Mouse (Mus musculus): ENCODE measurements around the gene Rnf217. TPM values are rescaled to one million over a fixed set of nuclear protein-coding genes. Genes with fewer than 3 reads are reported as not detected.
A peak's percentile ranks its signal among the peaks of the same experiment; 100 is the strongest.

Gene Rnf217
- total RNA-seq, 4 experiments from 2014 or later: 6.9 to 7.3 (median 7.1) TPM

DNA sequence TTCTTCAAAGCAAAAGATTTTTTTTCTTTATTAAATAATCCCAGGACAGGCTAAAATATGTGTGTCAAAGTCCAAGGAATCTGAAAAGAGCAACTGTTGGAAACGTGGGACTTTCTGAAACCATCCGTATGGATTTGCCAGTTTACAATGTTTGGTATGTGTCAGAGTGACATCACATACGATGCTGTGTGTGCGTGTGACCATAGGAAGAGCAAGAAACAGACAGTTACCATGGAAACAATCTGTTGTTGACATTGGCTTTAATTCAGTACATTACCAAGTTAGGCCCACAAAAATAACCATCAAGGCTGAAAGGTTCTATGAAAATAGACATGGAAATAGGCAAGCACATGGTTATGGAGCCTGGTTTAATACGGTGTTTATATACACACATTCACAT is 107.3 kb downstream of the Rnf217 start:
- no peak for DNase-seq (ENCODE audit: low spot score in 2 of 2)

DNA sequence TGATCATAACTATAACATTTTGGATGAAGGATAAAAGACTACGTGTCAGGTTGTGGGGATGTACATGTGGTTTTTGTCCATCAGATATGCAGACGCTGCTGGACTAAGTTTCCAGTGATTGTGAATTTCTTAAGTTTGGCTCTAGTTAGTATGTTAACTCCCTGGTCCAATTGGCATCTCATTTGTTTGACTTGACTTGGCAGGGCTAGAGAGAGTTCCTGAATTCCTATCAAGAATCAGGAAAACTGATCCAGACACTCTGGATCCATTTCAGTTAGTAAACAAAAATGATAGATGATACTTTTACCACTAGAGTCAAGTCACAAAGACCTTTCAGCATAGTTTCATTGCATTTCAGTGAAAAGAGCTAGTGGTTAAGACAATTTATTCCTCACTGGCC is 112.1 kb downstream of the Rnf217 start:
- no peak for DNase-seq (ENCODE audit: low spot score in 2 of 2)

DNA sequence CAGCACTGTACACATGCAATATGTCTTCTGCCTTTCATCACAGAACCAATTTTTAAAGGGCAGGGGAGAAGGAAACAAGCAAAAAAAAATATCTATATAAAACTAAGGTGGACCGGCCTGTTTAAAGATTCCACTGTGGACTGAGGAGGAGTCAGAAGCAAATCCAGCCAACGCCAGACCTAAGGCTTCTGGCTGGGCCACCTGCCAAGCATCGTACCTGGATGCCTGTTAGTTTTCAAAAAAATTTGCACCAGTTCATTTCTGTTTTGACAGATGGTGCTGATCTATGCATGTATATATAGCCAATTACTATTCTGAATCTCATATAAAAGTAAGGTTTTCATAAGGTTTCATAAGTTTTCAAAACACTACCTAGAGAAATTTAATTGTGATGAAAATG is 113.2 kb downstream of the Rnf217 start:
- DNase-seq (ENCODE audit: low spot score in 2 of 2): no peak

DNA sequence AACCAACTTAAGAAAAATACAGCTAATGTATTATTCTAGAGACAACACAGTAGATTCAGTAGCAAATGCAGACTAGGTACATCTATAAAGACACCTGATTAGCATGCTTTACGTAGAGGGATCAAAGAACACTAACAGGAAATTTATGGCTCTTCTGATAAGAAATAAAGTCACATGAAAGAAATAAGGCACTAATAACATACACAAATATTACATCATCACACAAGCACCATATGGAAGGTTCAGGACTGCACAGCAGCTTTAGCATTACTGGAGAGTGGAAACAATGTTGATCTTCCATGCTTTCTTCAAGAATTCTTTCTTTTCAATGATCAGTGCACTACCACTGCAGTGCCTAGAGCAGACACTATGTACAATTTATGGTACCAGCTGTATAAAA is 114.7 kb downstream of the Rnf217 start:
- DNase-seq (ENCODE audit: low spot score in 2 of 2): no peak

DNA sequence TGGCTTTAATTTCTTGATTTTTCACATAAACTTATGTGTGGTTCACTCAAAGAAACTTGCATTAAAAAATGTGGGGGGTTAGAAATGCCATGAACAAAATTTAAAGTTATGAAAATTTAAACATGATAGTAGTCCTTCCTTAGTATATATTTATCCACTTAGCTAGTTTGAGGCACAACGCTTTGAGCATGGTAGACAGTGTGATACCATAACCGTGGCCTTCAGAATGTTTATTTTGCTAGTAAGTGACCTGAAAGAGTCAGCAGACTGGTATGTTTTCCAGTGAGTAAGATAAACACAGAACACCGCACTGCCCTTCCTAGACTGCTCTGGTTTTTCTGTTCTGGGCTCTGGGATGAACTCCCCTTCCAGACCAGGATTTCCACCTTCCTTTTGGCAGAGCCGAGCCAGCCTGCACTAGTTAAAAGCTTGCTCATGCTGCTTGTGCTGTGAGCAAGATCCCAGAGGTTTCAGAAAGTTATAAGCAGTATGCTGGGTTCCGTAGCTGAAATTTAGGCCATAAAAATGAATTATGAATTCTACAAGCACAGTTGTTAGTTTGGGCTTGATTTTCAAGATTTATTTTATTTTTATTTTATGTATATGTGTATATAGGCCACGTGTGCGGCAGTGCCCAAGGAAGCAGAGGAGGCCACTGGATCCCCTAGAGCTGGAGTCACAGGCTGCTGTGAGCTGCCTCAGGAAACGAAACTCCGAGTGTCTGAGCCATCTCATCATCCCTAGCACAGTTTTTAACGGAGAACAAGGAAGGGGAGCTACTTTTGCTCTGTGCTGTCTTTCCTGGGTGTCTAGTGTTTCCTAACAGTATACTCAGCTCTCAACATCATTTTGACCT is 141.7 kb downstream of the Rnf217 start:
- no peak for DNase-seq (ENCODE audit: low spot score in 2 of 2)

DNA sequence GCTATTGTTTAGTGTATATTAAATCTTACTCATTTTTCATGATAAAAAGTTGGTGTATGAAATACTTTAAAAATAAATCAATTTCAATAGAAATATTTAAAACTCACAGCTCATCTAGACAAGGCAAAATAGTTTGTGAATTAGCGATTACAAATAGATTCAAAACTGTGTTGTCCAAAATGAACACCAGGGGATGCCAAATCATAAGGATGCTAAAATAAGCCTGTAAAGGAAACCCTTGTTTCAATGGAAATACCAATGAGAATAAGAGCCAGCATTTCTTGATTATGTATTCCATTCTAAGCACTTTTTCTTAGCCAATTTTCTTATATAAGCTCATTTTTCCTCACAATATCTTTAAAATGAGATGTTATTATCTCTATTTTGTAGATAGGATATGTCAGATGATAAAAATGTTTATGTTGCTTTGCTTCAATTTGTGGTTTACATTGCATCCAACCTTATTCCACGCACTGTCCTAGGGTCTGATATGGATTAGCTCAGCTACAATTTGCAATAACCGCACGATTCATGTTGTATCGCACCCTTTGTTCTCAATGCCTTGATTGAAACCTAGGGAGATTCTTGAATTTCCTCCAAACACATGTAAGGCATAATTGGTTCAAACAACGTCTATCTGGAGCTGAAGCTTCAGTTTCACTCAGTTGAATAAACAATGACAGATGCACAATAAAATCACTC is 143.0 kb downstream of the Rnf217 start:
- DNase-seq (ENCODE audit: low spot score in 2 of 2): no peak

DNA sequence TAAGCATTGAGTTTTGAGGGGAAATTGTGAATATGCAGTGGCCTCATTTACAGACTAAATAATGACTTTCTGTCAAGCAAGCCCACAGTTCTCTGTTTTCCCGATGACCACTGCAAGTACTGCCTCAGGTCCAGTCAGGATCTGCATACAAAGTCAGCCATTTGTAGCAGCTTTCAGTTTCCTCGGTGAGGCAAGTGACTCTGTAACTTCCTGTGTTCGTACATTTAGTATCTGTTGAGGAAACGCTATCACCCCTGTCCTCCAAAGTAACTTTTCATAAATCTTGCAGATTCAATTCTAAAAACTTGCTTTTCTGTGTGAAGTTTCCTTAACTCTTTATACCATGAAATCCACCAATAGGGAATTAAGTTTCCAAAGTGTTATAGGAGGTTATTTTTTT is 143.6 kb downstream of the Rnf217 start:
- no peak for DNase-seq (ENCODE audit: low spot score in 2 of 2)

DNA sequence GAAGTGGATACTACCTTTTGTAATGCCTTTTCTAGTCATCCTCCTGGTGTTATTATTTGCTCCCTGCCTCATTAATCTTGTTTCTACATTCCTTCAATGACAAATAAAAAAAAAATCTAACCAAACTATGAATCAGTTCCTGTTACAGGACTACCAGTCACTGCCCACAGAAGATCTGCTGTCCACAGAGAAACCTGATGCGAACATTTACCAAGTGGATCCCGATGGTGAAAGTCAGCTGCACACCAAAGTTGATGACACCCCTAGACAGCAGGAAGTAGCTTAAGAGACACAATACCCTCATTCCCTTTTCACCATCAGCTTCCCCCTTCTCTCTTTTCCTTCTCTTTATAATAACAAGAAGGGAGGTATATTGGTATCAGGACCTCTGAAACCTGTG is 145.9 kb downstream of the Rnf217 start:
- DNase-seq (ENCODE audit: low spot score in 2 of 2): no peak

DNA sequence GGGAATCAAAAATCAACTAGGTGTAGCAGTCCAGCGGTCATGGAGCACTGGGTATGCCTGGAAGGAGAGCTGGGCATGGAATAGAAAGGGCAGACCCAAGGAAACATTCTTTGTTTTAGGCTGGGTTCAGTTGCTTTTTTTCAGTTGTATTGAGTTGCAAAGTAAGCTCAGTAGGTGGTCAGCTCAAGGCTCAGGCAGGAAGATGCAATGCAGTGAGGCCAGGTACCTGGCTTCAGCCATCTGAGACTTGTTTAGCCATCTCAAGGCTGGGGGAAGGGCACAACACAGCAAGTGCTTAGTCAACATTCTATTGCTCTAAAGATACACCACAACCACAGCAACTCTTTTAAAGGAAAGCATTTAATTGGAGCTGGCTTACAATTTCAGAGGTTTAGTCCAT is 152.2 kb downstream of the Rnf217 start:
- no peak for DNase-seq (ENCODE audit: low spot score in 2 of 2)

DNA sequence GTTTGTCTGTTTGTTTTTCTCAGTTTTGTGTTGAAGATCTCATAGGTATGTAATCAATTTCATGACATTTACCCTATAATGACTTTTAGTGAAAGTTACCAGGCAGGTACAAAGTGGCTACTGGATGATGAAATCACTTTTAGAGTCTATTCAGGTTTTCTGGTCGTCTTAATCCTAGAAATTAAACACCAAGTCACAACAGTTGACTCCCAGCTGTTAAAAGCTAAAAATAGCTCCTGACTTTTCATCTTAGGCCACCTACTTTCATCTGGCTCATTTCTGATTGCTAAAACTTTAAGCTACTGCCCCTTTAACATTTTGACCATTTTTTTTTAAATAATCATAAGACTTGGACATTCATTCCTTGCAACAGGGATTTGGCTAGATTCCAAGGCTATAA is 161.9 kb downstream of the Rnf217 start:
- DNase-seq (ENCODE audit: low spot score in 2 of 2): no peak

DNA sequence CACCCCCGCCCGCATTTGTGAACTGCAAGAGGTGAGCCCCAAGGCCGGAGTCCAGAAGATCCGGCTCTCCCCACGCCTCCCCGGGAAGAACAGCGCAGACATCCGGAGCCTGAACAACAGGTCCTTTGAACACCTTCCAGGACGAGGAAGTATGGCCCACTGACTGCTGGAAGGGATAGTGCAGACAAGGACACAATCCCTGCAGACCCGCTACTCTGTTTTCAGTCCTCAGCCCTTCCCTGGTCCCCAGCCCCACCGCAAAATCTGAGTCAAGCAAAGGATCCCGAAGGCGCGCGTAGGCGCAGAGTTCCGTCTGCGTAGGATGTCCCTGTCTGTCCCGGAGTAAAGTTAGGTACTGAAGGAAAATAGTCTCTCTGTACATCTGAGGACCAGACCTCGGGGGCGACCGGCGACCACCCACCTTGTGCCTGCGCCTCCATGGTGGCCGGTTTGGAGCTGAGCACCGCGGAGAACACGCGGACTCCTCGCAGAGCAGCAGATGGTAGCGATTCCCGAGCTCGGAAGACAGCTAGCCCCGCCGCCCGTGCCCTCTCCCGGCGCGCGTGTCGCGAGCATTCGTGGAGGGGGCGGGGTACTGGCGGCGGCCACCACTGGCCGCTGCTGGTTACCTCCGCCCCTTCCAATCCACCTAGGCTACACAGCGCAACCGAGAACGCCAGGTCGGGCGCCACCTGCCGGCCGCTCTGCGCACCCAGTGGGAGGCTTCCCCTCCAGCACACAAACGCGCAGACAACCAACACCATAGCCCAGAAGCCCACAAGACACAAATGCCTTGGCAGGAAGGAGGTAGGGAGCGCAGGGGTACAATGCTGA is 163.5 kb downstream of the Rnf217 start, which contains the start of gene Tpd52l1:
TSS of gene Tpd52l1 (minus strand) at position 668 of the 834 bp plus-strand sequence.
- peak; percentile 70 to 87 for DNase-seq (ENCODE audit: low spot score in 2 of 2)

DNA sequence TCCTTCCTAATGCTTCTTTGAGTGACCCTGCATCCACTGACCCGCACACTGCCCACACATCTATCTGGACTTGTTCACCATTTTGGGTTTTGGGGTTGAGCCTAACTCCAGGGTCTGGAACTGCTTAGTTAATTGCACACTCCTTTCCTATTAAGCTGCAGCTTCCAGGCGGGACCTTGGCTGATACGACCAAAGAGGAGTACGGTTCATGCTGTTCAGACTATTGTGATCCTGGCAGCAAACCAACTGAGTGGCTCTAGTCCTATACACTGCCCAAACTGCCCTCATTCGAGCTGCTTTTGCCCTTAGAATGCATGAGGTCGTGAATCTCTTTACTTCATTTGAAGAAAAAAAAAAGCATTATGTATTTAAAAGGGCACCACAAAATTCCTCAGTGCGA is 164.8 kb downstream of the Rnf217 start:
- DNase-seq (ENCODE audit: low spot score in 2 of 2): no peak

Other genes starting within 250 kb of the Rnf217 start
- 10 to 100 TPM; 29.8 to 32.1 (median 31.4) TPM for gene Tpd52l1, start 163.2 kb downstream of the Rnf217 start, total RNA-seq (2022)

Measured in layer of hippocampus, adult 8-10 months (tissue).